Mouse (Mus musculus): ENCODE measurements around the gene A3galt2. TPM values are rescaled to one million over a fixed set of nuclear protein-coding genes. Genes with fewer than 3 reads are reported as not detected.
A peak's percentile ranks its signal among the peaks of the same experiment; 100 is the strongest.

Gene A3galt2
- total RNA-seq, 2 experiments from 2014 or later: 0.42 to 0.75 TPM

GRCm38 (mm10) chr4:128785921-128786654, 30.9 kb downstream of the A3galt2 start:
- no peak for DNase-seq (ENCODE audit: low spot score in 2 of 2)
- intact Hi-C loops (cut with DNase I): no loop called here

GRCm38 (mm10) chr4:128787023-128787939, 32.1 kb downstream of the A3galt2 start:
- DNase-seq (ENCODE audit: low spot score in 2 of 2): peak in 1 of 2 experiments; percentile 59
- intact Hi-C loops (cut with DNase I): no loop called here

- intact Hi-C loops (cut with DNase I): no loop called here
- no peak for DNase-seq (ENCODE audit: low spot score in 2 of 2)
Measured at GRCm38 (mm10) chr4:128788108-128788507, 32.9 kb downstream of the A3galt2 start.

- no peak for DNase-seq (ENCODE audit: low spot score in 2 of 2)
- intact Hi-C loops (cut with DNase I): no loop called here
Measured at GRCm38 (mm10) chr4:128789646-128790045, 34.5 kb downstream of the A3galt2 start.

GRCm38 (mm10) chr4:128793710-128794109, 38.5 kb downstream of the A3galt2 start:
- DNase-seq (ENCODE audit: low spot score in 2 of 2): no peak
- intact Hi-C loops (cut with DNase I): no loop called here

GRCm38 (mm10) chr4:128794198-128794597, 39.0 kb downstream of the A3galt2 start:
- DNase-seq (ENCODE audit: low spot score in 2 of 2): no peak
- intact Hi-C loops (cut with DNase I): no loop called here

- no peak for DNase-seq (ENCODE audit: low spot score in 2 of 2)
- intact Hi-C loops (cut with DNase I): no loop called here
Measured at GRCm38 (mm10) chr4:128795596-128795995, 40.4 kb downstream of the A3galt2 start.

GRCm38 (mm10) chr4:128796788-128797187, 41.6 kb downstream of the A3galt2 start:
- intact Hi-C loops (cut with DNase I): no loop called here
- no peak for DNase-seq (ENCODE audit: low spot score in 2 of 2)

- no peak for DNase-seq (ENCODE audit: low spot score in 2 of 2)
- intact Hi-C loops (cut with DNase I): no loop called here
Measured at GRCm38 (mm10) chr4:128801675-128802465, 46.7 kb downstream of the A3galt2 start.

- no peak for DNase-seq (ENCODE audit: low spot score in 2 of 2)
- intact Hi-C loops (cut with DNase I): no loop called here
Measured at GRCm38 (mm10) chr4:128803569-128803968, 48.4 kb downstream of the A3galt2 start.

GRCm38 (mm10) chr4:128804426-128805149, 49.4 kb downstream of the A3galt2 start:
- DNase-seq (ENCODE audit: low spot score in 2 of 2): no peak
- intact Hi-C loops (cut with DNase I): loop anchor here (5.0 kb wide), 1 partner anchor 53 kb away; no protein-coding TSS in a partner anchor

GRCm38 (mm10) chr4:128805150-128806042, 50.2 kb downstream of the A3galt2 start:
- intact Hi-C loops (cut with DNase I): loop anchor here (5.0 kb wide), 1 partner anchor 52 kb away; no protein-coding TSS in a partner anchor
- peak; percentile 40 to 43 for DNase-seq (ENCODE audit: low spot score in 2 of 2)

GRCm38 (mm10) chr4:128806043-128806826, 51.1 kb downstream of the A3galt2 start, which contains the start of gene Zfp362:
Gene Zfp362, minus strand, starts transcription at chr4:128806045.
- peak in 1 of 2 experiments; percentile 54 for DNase-seq (ENCODE audit: low spot score in 2 of 2)
- intact Hi-C loops (cut with DNase I): loop anchor here (5.0 kb wide), 1 partner anchor 51 kb away; no protein-coding TSS in a partner anchor

GRCm38 (mm10) chr4:128806827-128807179, 51.6 kb downstream of the A3galt2 start:
- intact Hi-C loops (cut with DNase I): loop anchor here (5.0 kb wide), 1 partner anchor 50 kb away; no protein-coding TSS in a partner anchor

GRCm38 (mm10) chr4:128811382-128812056, 56.4 kb downstream of the A3galt2 start:
- intact Hi-C loops (cut with DNase I): no loop called here
- peak; percentile 88 to 93 for DNase-seq (ENCODE audit: low spot score in 2 of 2)

More at GRCm38 (mm10) chr4:128806827-128807179, 51.6 kb downstream of the A3galt2 start:
- DNase-seq (ENCODE audit: low spot score in 2 of 2): no peak

- intact Hi-C loops (cut with DNase I): no loop called here
- no peak for DNase-seq (ENCODE audit: low spot score in 2 of 2)
Measured at GRCm38 (mm10) chr4:128817011-128817410, 61.8 kb downstream of the A3galt2 start.

All from left cerebral cortex, postnatal 14 days (tissue).